Mouse (Mus musculus) adrenal gland, adult 18-20 months (tissue): ENCODE results near the gene Cdyl. TPM values are rescaled to one million over a fixed set of nuclear protein-coding genes. Genes with fewer than 3 reads are reported as not detected.

Experiments used
- DNase-seq, 2 experiments: peaks; one replicate each; pipeline ENCODE4 v3.0.0; 2021 to 2022; ENCODE audit warnings: low spot score in 2 of 2
- total RNA-seq, 2 experiments: library from RNA; stranded (reverse); gene quantifications; 1 replicate in 1 of 2; 2 replicates in 1 of 2; pipeline ENCODE4 v1.2.3; 2021

Gene Cdyl
- total RNA-seq, 2 experiments from 2014 or later = 14.2 to 16.6 TPM

DNA sequence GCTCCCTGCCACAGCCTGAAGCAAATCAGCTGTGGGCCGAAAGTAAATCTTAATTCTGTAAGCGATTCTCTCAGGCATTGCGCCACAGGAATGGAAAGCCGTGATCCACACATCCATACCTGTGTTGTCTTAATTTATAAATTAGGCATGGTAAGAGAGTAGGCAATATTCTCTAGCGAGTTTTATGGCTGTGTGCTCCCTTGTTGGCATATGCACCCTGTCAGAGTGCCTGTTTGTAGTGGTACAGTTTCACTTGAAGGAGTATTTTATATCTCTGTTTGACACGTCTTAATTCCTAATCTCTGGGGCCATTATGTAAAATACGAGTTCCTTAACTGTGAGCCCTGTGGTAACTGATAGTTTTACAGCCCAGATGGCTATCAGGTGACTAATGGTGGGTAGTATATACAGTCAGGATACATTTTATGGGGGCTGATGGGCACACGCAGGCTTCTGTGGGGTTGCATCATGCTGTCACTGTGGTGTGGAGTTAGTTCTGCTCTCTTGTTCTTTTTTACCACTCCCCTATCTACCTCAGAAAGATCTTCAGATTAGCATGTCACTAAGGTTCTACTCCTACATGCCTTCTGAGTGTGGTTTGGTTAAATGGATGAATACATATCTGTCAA lies 96.1 kb downstream of the Cdyl start:
- DNase-seq = no peak

DNA sequence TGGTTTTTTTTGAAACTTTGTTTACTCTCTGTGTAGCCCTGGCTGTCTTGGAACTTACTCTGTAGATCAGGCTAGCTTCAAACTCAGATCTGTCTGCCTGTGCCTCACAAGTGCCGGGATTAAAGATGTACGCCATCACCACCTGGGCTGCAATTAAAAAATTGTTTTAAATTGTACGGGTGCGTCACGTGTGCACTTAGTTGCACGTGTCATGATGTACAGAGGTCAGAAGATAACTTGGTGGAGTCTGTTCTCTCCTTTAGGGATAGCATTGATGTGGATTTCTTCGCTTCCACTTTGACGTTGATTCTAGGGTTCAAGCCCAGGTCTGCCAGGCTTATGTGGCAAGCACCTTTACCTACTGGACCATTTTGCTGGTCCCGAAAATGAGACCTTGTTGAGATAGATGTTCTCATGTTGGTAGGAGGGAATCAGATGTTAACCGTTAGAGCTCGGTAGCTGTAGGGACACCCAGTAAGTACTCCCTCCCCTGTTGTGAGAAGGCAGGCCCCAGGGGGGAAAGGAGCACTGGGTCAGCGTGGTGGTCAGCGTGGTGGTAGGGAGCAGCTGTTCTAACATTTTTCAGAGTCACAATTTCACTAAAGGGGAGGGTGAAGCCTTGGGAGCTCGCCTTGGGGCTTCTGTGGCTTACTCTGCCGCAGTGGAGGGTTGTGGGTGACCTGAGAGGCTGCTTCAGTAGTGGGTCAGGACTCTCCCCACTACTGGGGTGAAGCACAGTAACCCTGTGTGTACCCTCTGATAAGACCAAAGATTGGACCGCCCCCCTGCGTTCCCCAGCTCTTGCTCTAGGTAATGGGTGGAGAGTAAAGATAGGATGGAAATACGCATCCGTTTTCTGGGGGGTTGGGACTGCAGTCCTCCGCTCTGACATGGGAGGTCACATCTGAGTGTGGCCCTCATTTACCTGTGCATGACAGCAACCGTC lies 97.0 kb downstream of the Cdyl start:
- no peak for DNase-seq

- no peak for DNase-seq
These were observed 100.7 kb downstream of the Cdyl start for GRCm38 (mm10) chr13:35760372-35760771.

GRCm38 (mm10) chr13:35764559-35764958 lies 104.9 kb downstream of the Cdyl start:
- no peak for DNase-seq

DNA sequence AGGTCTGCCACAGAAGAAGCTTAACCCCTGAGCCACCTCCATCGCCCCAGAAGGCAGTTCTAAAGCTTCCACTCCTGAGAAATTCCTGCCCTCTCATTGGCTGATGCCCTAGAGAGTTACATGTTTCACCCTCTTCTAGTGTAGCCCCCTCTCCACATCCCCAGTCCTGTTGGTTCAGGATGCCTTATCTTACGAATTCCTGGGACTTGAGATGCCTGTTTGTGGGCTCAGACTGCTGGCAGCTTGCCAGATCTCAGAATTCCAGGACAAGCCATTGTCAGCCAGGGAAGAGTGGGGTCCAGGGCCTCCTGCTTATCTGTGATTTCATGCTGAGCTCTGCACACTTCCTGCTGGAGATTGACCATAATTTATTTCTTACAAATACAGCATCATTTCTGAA lies 106.2 kb downstream of the Cdyl start:
- no peak for DNase-seq

- DNase-seq = no peak
These were observed 110.0 kb downstream of the Cdyl start for GRCm38 (mm10) chr13:35769673-35770072.

GRCm38 (mm10) chr13:35770421-35770820 lies 110.8 kb downstream of the Cdyl start:
- DNase-seq = no peak

GRCm38 (mm10) chr13:35771968-35772382 lies 112.3 kb downstream of the Cdyl start:
- peak; percentile 33 to 36 for DNase-seq

DNA sequence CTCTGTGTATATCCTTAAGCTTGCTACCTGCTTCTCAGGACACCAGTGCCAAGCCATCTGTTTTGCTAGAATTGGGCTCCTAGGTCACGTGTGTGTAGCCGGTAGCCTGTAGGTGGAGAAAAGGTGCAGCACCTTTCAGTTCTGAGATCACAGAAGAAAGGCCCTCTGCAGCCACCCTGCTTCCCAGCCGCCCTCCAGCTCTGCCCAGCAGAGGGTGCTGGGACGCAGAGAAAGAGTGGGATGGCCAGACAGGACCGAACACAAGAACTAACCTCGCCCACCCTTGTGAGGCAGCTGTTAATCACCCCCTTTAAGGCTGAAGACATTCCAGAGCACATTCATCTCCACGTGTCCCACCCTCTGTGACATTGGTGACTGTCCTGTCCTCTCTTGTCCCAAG lies 114.1 kb downstream of the Cdyl start:
- DNase-seq = peak in 1 of 2 experiments; percentile 22

GRCm38 (mm10) chr13:35776123-35776522 lies 116.5 kb downstream of the Cdyl start:
- DNase-seq = no peak

DNA sequence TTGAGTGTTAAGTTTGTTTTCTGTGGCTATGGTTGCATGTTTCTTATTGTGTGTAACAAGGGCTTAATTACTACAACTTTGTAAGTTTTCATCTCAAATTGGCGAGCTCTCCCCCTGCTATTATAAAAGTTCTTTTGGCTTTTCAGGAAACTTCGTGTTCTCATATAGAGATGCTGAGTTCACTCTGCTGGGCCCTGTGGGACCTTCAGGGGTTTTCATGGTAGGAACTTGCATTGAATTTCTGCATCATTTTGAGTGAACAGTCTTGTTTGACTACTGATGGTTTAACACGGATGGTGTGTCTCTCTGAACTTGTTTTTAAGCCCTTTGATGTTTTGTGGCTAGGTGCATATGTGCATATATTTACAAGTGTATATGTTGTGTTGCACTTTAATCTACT lies 121.1 kb downstream of the Cdyl start:
- DNase-seq = no peak

DNA sequence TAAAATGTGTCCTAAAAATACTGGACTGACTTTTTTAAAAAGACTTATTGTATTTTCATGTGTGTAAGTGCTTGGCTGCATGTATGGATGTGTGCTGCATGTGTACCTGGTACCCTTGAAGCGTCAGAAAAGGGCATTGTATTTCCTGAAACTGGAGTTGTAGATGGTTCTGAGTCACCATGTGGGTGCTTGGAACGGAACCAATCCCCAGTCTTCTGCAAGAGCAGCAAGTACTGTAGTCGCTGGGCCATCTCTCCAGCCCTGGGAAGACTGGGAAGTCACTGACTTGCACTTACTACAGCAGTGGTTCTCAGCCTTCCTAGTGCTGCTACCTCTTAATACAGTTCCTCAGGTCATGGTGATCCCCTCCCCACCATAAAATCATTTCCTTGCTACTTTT lies 122.1 kb downstream of the Cdyl start:
- DNase-seq = no peak

DNA sequence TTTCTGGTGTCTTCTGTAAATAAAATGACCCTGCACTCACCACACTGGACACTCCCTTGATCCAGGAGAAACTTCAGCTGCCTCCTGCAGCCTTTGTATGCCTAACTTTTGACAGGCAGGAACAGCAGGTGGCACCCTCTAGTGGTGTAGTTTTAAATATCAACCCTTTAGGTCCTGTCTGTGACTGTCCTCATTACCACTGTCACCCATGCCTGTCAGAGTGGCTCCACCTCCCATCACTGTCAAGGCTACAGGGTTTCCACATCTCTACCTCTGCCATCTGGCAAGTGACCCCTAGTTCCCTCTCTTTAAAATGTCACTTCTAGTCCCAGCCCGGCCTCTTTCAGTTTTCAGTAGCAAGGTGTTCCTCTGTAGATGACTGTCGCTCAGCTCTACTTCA lies 123.3 kb downstream of the Cdyl start:
- peak in 1 of 2 experiments; percentile 36 for DNase-seq

DNA sequence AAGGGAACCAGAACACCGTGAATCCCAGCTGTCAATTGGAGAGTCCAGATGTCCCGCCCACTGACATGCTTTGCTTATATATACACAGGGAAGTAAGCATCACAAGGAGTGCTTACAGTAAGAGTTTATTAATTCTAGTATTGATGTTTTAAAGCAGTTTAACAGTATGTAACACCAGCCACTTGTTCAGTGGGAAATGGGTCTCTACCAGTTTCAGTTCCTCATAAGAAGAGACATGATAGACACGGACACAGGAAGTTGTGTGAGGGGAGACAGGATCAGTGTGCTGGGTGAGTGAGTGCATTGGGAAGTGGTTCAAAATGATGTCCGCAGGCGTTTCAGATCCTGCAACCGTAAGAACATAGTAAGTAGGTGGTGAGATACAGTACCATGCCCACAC lies 123.9 kb downstream of the Cdyl start:
- DNase-seq = no peak

DNA sequence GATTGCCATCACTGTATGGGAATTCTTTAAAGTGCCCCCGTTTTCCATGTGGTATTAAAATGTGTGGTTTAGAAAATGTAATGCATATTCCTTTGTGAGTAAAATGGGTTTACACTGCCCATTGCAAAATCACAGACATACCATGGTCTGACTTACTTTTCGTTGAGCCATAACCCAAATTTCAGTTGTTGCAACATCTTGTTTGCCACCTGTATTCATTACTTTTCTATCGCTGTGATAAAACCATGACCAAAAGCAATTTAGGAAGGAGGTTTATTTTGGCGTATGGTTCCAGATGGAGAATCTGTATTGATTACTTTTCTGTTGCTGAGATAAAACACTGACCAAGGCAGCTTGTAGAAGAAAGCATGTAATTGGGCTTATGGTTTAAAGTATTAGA lies 124.6 kb downstream of the Cdyl start:
- no peak for DNase-seq

DNA sequence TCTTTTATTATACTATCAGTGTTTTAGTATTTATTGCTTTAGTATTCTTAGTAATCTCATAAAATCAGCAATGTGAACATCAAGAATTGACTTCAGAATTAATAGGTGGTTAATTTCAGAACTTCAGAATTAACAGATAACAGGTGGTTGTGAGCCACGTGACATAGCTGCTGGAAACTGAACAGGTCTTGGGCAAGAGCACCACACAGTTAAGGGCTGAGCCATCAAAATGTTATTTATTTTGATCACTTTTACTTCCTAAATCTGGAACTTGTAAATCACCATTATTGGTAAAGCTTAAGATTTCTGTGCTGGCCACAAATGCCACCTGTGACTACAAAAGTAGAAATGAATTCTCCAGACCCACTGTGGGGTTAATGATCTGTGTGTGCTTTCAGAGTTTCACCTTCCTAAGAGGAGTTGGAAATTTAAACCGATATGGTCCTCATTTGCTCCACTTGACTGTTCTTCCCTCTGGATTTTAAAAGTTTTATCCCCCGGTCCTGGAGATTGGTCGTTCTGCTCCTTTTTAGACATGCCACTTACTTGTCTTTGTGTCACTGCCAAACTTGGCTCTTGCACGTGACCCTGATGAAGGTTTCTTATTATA lies 125.8 kb downstream of the Cdyl start:
- DNase-seq = no peak

DNA sequence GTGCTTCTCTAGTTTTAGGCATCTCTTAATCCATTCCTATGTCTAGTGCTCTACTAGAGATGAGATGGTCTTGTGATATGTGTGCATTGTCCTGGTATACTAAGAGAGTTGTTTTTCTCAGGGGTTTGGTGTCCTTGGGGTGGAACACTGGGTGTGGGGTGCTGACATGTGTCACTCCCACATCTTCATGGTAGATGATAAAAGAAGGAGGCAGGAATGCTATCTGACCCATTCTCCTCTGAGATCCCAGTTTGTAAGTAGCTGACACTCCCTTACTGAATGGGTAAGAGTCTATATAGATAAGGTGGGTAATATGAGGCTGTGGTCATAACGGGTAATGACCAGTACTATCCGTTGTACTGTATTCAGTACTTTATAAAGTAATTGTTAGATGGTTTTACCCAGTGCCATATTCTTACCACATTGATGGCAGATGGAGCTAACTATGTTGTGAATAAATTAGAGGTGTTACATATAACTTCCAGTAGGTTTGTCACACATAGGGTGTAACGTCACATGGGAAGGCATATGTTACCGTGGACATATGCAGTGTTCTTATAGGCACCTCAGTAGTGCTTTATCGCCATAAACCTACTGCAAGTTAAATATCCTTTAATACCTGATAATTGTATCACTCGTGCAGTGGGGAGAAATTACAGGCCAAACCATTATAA lies 127.2 kb downstream of the Cdyl start:
- DNase-seq = no peak

DNA sequence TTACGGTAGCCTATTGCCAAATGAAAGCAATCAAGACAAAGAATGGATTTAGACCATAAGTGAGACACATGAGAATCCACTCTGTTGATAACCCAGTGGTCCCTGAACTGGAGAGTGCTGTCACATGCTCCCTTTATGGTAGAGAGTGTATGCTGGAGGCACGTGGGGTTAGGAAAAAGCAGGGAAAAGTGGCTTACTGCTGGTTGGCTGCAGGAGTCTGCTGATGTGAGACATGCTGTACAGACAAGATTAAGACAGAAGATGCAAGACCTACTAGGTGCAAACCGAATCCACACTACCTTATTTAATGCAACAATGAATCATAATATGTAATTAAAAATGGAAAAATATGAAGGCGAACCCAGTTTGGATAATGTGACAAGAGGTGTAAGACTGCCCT lies 129.9 kb downstream of the Cdyl start:
- no peak for DNase-seq

- no peak for DNase-seq
These were observed 130.8 kb downstream of the Cdyl start for GRCm38 (mm10) chr13:35790431-35790830.

- no peak for DNase-seq
These were observed 134.7 kb downstream of the Cdyl start for GRCm38 (mm10) chr13:35794309-35794708.

- DNase-seq = no peak
These were observed 135.1 kb downstream of the Cdyl start for GRCm38 (mm10) chr13:35794774-35795173.
